Mouse (Mus musculus) midbrain, embryonic 12.5 days (tissue): Measurements from ENCODE around the gene Chd2. TPM values are rescaled to one million over a fixed set of nuclear protein-coding genes. Genes with fewer than 3 reads are reported as not detected.

Experiments
- ATAC-seq: fragments of 200-750 bp; cut with Nextera tagmentation; 2 replicates; pipeline ENCODE4 v1.8.0; 2017; ENCODE audit warnings: low read depth, moderate TSS enrichment, moderate library complexity; ENCODE audit not compliant: low FRiP score
- H3K27ac ChIP-seq: fragments of 300-500 bp; sonication (generic); replicated peaks from 2 replicates; pipeline ENCODE4 v1.5.1; 2016; ENCODE audit warnings: mild to moderate bottlenecking
- H3K27me3 ChIP-seq: fragments of 300-500 bp; sonication (generic); 2 replicates; pipeline ENCODE4 v1.6.1; 2016; ENCODE audit warnings: mild to moderate bottlenecking
- H3K36me3 ChIP-seq: fragments of 300-500 bp; sonication (generic); 2 replicates; pipeline ENCODE4 v1.6.1; 2016
- H3K4me1 ChIP-seq: fragments of 300-500 bp; sonication (generic); 2 replicates; pipeline ENCODE4 v1.6.1; 2016
- H3K4me2 ChIP-seq: fragments of 300-500 bp; sonication (generic); replicated peaks from 2 replicates; pipeline ENCODE4 v1.6.1; 2016; ENCODE audit warnings: mild to moderate bottlenecking, moderate library complexity
- H3K4me3 ChIP-seq: fragments of 300-500 bp; sonication (generic); 2 replicates; pipeline ENCODE4 v1.5.1; 2016; ENCODE audit warnings: mild to moderate bottlenecking
- H3K9ac ChIP-seq: fragments of 300-500 bp; sonication (generic); replicated peaks from 2 replicates; pipeline ENCODE4 v1.6.1; 2016; ENCODE audit warnings: mild to moderate bottlenecking, moderate library complexity
- H3K9me3 ChIP-seq: fragments of 300-500 bp; sonication (generic); 2 replicates; pipeline ENCODE4 v1.6.1; 2016; ENCODE audit warnings: mild to moderate bottlenecking
- WGBS: fragments of 180-500 bp; shearing (Covaris S2); methylation state at CpG from one replicate; pipeline ENCODE4 v1.1.7; 2016; 5-methylcytosine and 5-hydroxymethylcytosine counted together
- polyA plus RNA-seq: library from polyadenylated mRNA; unstranded; fragments of >200 nt; fragmentation: Nextera tagmentation; extraction: Ambion mirVana; gene quantifications from 2 replicates; pipeline ENCODE4 v1.2.1, GENCODE M21; 2016

Chd2 gene
- polyA plus RNA-seq, 1 experiment from 2014 or later, result 54.8 TPM

- H3K9ac ChIP-seq, result no peak overlapping the region
- 96% methylated on average over 2 of the region's 2 CpGs for WGBS
- ATAC-seq, result no peak
- no peak overlapping the region for H3K4me3 ChIP-seq
- H3K4me1 ChIP-seq, result no peaks in the 10 kb centered on the region
- no peaks in the 10 kb centered on the region for H3K27me3 ChIP-seq
- H3K27ac ChIP-seq, result no peak overlapping the region
- peaks cover 87% of the 10 kb centered on the region for H3K36me3 ChIP-seq
- H3K4me2 ChIP-seq, result no peak overlapping the region
- H3K9me3 ChIP-seq, result no peaks in the 10 kb centered on the region
These were observed 32.9 kb downstream of the Chd2 start for GRCm38 (mm10) chr7:73508688-73509087.

- H3K9ac ChIP-seq, result no peak overlapping the region
- peaks cover 88% of the 10 kb centered on the region for H3K36me3 ChIP-seq
- no peak for ATAC-seq
- no peaks in the 10 kb centered on the region for H3K9me3 ChIP-seq
- no peak overlapping the region for H3K4me2 ChIP-seq
- 95% methylated on average over 6 of the region's 6 CpGs for WGBS
- H3K27me3 ChIP-seq, result no peaks in the 10 kb centered on the region
- H3K27ac ChIP-seq, result no peak overlapping the region
- H3K4me3 ChIP-seq, result no peak overlapping the region
- no peaks in the 10 kb centered on the region for H3K4me1 ChIP-seq
These were observed 34.1 kb downstream of the Chd2 start for GRCm38 (mm10) chr7:73507491-73507890.

GRCm38 (mm10) chr7:73506852-73507251, 34.8 kb downstream of the Chd2 start:
- no peak overlapping the region for H3K27ac ChIP-seq
- no peak for ATAC-seq
- WGBS, result 93% methylated on average over 1 of the region's 1 CpGs
- H3K9me3 ChIP-seq, result no peaks in the 10 kb centered on the region
- no peak overlapping the region for H3K9ac ChIP-seq
- H3K27me3 ChIP-seq, result no peaks in the 10 kb centered on the region
- no peak overlapping the region for H3K4me2 ChIP-seq
- H3K4me1 ChIP-seq, result no peaks in the 10 kb centered on the region
- peaks cover 87% of the 10 kb centered on the region for H3K36me3 ChIP-seq
- no peak overlapping the region for H3K4me3 ChIP-seq

- H3K36me3 ChIP-seq, result peaks cover 87% of the 10 kb centered on the region
These were observed 36.4 kb downstream of the Chd2 start for GRCm38 (mm10) chr7:73505266-73505665.

GRCm38 (mm10) chr7:73498200-73498599, 43.4 kb downstream of the Chd2 start:
- no peaks in the 10 kb centered on the region for H3K27me3 ChIP-seq
- ATAC-seq, result no peak
- H3K4me3 ChIP-seq, result no peak overlapping the region
- 86% methylated on average over 2 of the region's 2 CpGs for WGBS
- H3K9me3 ChIP-seq, result no peaks in the 10 kb centered on the region
- H3K27ac ChIP-seq, result no peak overlapping the region
- peaks cover 79% of the 10 kb centered on the region for H3K36me3 ChIP-seq
- no peak overlapping the region for H3K4me2 ChIP-seq
- no peak overlapping the region for H3K9ac ChIP-seq
- no peaks in the 10 kb centered on the region for H3K4me1 ChIP-seq

More at GRCm38 (mm10) chr7:73505266-73505665, 36.4 kb downstream of the Chd2 start:
- no peak for ATAC-seq
- no peak overlapping the region for H3K4me3 ChIP-seq
- 95% methylated on average over 6 of the region's 6 CpGs for WGBS
- H3K4me2 ChIP-seq, result no peak overlapping the region
- H3K9ac ChIP-seq, result no peak overlapping the region
- H3K9me3 ChIP-seq, result no peaks in the 10 kb centered on the region
- no peaks in the 10 kb centered on the region for H3K27me3 ChIP-seq
- H3K4me1 ChIP-seq, result no peaks in the 10 kb centered on the region
- H3K27ac ChIP-seq, result no peak overlapping the region

GRCm38 (mm10) chr7:73489261-73489660, 52.4 kb downstream of the Chd2 start:
- H3K36me3 ChIP-seq, result peaks cover 83% of the 10 kb centered on the region
- H3K27me3 ChIP-seq, result no peaks in the 10 kb centered on the region
- no peak for ATAC-seq
- H3K9ac ChIP-seq, result no peak overlapping the region
- no peak overlapping the region for H3K4me2 ChIP-seq
- H3K4me1 ChIP-seq, result no peaks in the 10 kb centered on the region
- H3K9me3 ChIP-seq, result no peaks in the 10 kb centered on the region
- H3K27ac ChIP-seq, result no peak overlapping the region
- no peak overlapping the region for H3K4me3 ChIP-seq
- 93% methylated on average over 5 of the region's 5 CpGs for WGBS

GRCm38 (mm10) chr7:73481094-73481493, 60.5 kb downstream of the Chd2 start:
- Histone ChIP-seq H3K27ac (no peak overlapping the region), H3K9me3 (no peaks in the 10 kb centered on the region), H3K4me1 (no peaks in the 10 kb centered on the region), H3K27me3 (no peaks in the 10 kb centered on the region), H3K4me3 (no peak overlapping the region), H3K36me3 (peaks cover 84% of the 10 kb centered on the region), H3K4me2 (no peak overlapping the region), H3K9ac (no peak overlapping the region)
- ATAC-seq, result no peak
- WGBS, result 90% methylated on average over 6 of the region's 6 CpGs

- H3K9me3 ChIP-seq, result no peaks in the 10 kb centered on the region
- no peak overlapping the region for H3K4me3 ChIP-seq
- no peak overlapping the region for H3K27ac ChIP-seq
- no peak overlapping the region for H3K4me2 ChIP-seq
- 88% methylated on average over 3 of the region's 3 CpGs for WGBS
- ATAC-seq, result no peak
- H3K9ac ChIP-seq, result no peak overlapping the region
- no peaks in the 10 kb centered on the region for H3K4me1 ChIP-seq
- peaks cover 89% of the 10 kb centered on the region for H3K36me3 ChIP-seq
- no peaks in the 10 kb centered on the region for H3K27me3 ChIP-seq
These were observed 62.1 kb downstream of the Chd2 start for GRCm38 (mm10) chr7:73479506-73479905.

- Histone ChIP-seq H3K27ac (no peak overlapping the region), H3K27me3 (no peaks in the 10 kb centered on the region), H3K36me3 (peaks cover 95% of the 10 kb centered on the region), H3K4me1 (no peaks in the 10 kb centered on the region), H3K9me3 (no peaks in the 10 kb centered on the region), H3K4me2 (no peak overlapping the region), H3K9ac (no peak overlapping the region), H3K4me3 (no peak overlapping the region)
- WGBS, result 89% methylated on average over 11 of the region's 11 CpGs
- ATAC-seq, result no peak
These were observed 63.2 kb downstream of the Chd2 start for GRCm38 (mm10) chr7:73478157-73479058.

- peaks cover 89% of the 10 kb centered on the region for H3K36me3 ChIP-seq
- 97% methylated on average over 3 of the region's 3 CpGs for WGBS
- H3K9ac ChIP-seq, result no peak overlapping the region
- no peak overlapping the region for H3K4me3 ChIP-seq
- H3K27me3 ChIP-seq, result no peaks in the 10 kb centered on the region
- no peak overlapping the region for H3K27ac ChIP-seq
- H3K9me3 ChIP-seq, result no peaks in the 10 kb centered on the region
- ATAC-seq, result no peak
- H3K4me1 ChIP-seq, result no peaks in the 10 kb centered on the region
- H3K4me2 ChIP-seq, result no peak overlapping the region
These were observed 73.9 kb downstream of the Chd2 start for GRCm38 (mm10) chr7:73467741-73468140.

- no peak for ATAC-seq
- WGBS, result 95% methylated on average over 2 of the region's 2 CpGs
- H3K4me2 ChIP-seq, result no peak overlapping the region
- H3K36me3 ChIP-seq, result peaks cover 90% of the 10 kb centered on the region
- H3K9ac ChIP-seq, result no peak overlapping the region
- H3K27ac ChIP-seq, result no peak overlapping the region
- H3K4me1 ChIP-seq, result no peaks in the 10 kb centered on the region
- H3K27me3 ChIP-seq, result no peaks in the 10 kb centered on the region
- no peak overlapping the region for H3K4me3 ChIP-seq
- H3K9me3 ChIP-seq, result no peaks in the 10 kb centered on the region
These were observed 78.1 kb downstream of the Chd2 start for GRCm38 (mm10) chr7:73463546-73463945.

- no peak overlapping the region for H3K4me2 ChIP-seq
- peaks cover 94% of the 10 kb centered on the region for H3K36me3 ChIP-seq
- WGBS, result 85% methylated on average over 12 of the region's 12 CpGs
- no peaks in the 10 kb centered on the region for H3K27me3 ChIP-seq
- H3K9me3 ChIP-seq, result no peaks in the 10 kb centered on the region
- ATAC-seq, result no peak
- no peak overlapping the region for H3K27ac ChIP-seq
- no peaks in the 10 kb centered on the region for H3K4me1 ChIP-seq
- H3K9ac ChIP-seq, result no peak overlapping the region
- H3K4me3 ChIP-seq, result no peak overlapping the region
These were observed 87.5 kb downstream of the Chd2 start for GRCm38 (mm10) chr7:73454113-73454512.
